Mouse (Mus musculus) cortical plate, adult 2 months (tissue): ENCODE results near the gene Riok1. TPM values are rescaled to one million over a fixed set of nuclear protein-coding genes. Genes with fewer than 3 reads are reported as not detected.

Experiments
- H3K27ac ChIP-seq: fragments of 200-500 bp; 2 replicates; pipeline ENCODE4 v1.5.1; 2012; ENCODE audit warnings: low read length, control low read depth, inconsistent platforms; ENCODE audit not compliant: insufficient read depth
- H3K4me1 ChIP-seq: fragments of 200-500 bp; 2 replicates; pipeline ENCODE4 v1.6.1; 2011; ENCODE audit warnings: low read length; ENCODE audit not compliant: control insufficient read depth, insufficient read depth
- H3K4me3 ChIP-seq: fragments of 200-500 bp; 2 replicates; pipeline ENCODE4 v1.5.1; 2011; ENCODE audit warnings: mild to moderate bottlenecking, low read length, control low read depth; ENCODE audit not compliant: insufficient read depth
- CTCF ChIP-seq: fragments of 200-500 bp; IDR thresholded peaks from 2 replicates; pipeline ENCODE4 v1.5.1; 2011; ENCODE audit warnings: mild to moderate bottlenecking, control low read depth, low read length; ENCODE audit not compliant: insufficient read depth; ENCODE audit errors: extremely low read depth
- POLR2A ChIP-seq: fragments of 200-500 bp; IDR thresholded peaks from 2 replicates; pipeline ENCODE4 v1.6.1; 2011; ENCODE audit warnings: mild to moderate bottlenecking, low read length, control low read depth; ENCODE audit not compliant: insufficient read depth; ENCODE audit errors: extremely low read depth
- polyA plus RNA-seq: library from polyadenylated mRNA; depleted of rRNA; stranded (reverse); fragments of >200 nt; gene quantifications from 2 replicates; pipeline ENCODE4 v1.2.3, GENCODE M21; 2012

Riok1 gene
- polyA plus RNA-seq, 1 experiment = 26.3 TPM

DNA sequence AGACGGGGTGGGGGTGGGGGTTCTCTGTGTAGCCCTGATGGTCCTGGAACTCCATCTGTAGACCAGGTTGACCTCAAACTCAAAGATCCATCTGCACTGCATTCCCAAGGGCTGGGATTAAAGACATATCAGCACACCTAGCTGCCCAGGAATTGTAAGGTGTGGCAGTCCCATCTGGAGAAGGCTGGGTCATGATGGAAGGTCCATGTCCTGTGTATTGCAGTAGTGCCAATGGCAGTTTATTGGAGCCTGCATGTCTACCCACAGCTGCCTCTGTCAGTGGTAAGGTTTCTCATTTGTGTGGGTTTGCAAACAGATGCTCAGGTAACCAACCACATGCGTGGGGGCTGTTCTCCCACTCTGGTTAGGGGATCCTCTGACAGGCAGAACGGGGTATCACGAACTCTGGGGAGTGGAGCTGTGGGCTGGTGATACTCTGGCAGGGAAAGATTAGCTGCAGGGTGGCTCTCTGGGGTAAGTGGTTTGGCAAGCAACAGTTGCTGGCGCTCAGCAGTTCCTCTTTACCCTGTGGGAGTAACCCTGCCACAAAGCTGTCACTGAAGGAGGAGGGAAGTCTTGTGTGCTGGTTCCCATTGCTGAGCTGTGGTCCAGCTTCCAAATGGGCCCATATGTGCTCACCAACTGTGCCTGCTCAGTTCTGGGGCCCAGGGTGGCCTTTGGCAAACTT is 26.9 kb upstream of the Riok1 start:
- TF ChIP-seq POLR2A = no peak
- no peak for TF ChIP-seq CTCF
- H3K27ac ChIP-seq = no peak overlapping the region
- no peak overlapping the region for H3K4me3 ChIP-seq

DNA sequence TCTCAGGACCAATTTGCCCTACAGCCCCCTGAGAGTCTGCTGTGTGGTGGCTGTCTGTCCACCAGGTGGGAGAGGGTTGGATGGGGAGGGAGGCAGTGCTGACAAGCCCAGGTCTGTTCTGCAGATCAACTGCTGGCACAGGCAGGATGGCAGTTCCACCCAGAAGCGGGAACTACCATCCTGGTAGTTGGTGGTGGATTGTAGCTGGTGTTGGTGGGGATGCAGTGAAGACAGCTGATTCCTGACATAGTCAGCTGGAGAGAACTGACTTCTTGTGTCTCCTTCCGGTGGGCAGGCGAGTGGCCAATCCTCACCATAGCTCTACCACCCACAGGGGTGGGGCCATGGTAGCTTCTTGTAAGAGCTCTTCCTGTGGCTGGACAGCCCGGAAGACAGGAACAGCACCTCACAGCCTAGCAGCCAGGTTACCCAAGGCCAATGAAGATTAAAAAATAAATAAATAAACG is 26.3 kb upstream of the Riok1 start:
- no peak overlapping the region for H3K4me3 ChIP-seq
- TF ChIP-seq CTCF (no peak), POLR2A (no peak)
- no peaks in the 10 kb centered on the region for H3K4me1 ChIP-seq
- H3K27ac ChIP-seq = no peak overlapping the region

More for the DNA sequence above, 26.9 kb upstream of the Riok1 start:
- H3K4me1 ChIP-seq = no peaks in the 10 kb centered on the region

DNA sequence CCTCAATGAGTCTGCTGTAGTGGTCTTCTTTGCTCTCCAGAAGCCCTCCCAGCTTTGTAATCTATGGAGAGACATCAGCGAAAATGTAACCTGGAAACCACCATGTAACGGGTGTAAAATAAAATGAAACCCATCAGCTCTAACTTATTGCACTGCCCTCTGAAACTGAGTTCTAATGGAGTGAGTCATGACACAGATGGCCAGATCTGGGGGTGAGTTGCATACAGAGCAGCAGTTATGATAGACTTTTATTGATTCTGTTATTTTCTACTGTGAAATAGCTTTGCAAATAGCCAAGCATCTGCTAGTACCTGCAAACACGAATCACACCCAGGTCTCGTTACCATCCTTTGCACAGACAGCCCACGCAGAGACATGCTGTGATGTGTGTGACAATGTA is 24.4 kb upstream of the Riok1 start:
- no peaks in the 10 kb centered on the region for H3K4me1 ChIP-seq
- no peak for TF ChIP-seq CTCF
- no peak for TF ChIP-seq POLR2A
- no peak overlapping the region for H3K4me3 ChIP-seq
- no peak overlapping the region for H3K27ac ChIP-seq

DNA sequence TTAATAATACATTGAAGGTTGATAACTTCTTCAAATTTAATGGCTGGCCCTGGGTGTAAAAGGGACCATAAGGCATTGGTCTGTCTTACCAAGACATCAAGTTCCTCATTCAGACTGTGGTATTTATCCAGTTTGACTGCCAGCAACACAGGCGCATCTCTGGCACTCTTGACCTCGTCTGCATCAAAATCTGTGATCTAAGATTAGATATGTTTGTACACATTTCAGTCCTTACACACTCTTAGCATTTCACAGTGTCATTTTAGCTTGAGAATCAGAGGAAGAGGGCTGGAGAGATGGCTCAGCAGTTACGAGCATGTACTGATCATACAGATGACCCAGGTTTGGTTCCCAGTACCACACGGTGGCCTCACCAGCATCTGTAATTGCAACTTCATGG is 21.2 kb upstream of the Riok1 start:
- no peaks in the 10 kb centered on the region for H3K4me1 ChIP-seq
- TF ChIP-seq POLR2A (no peak), CTCF (no peak)
- H3K4me3 ChIP-seq = no peak overlapping the region
- H3K27ac ChIP-seq = no peak overlapping the region

DNA sequence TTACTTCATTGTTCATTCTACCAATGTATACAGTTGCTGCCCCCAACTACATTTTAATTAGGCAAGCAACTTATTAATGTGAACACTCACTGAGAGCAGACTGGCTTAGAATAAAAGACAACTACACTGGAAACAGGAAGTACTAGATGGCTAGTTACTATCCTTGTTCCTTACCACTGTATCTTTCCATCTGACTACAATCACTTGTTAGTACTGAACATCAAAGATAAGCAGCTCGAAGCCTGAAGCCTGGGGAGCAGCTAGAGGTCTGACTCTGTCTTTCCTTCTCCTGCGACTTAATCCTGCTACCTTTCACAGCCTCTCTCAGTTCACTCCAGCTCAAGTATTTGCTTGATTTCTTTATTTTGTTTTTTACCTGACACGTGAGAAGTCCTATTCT is 18.0 kb upstream of the Riok1 start:
- Histone ChIP-seq H3K4me3 (no peak overlapping the region), H3K27ac (no peak overlapping the region), H3K4me1 (no peaks in the 10 kb centered on the region)
- TF ChIP-seq POLR2A (no peak), CTCF (no peak)

DNA sequence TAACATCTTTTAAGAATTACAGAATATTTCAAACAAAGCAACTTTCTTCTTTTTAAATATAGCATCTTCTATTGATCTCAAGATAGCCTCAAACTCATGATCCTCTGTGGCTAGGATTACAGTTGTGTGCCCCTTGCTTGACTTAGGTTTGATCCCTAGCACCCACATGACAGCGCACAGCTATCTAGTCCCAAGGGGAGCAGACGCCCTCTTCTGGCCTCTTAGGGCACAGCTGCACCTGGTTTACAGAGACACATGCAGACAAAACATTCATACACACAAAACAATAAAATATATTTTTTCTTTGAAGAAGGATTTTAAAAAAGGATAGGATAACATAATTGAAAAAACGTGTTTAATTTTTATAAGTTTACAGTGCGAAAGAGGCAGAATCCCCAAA is 10.9 kb upstream of the Riok1 start:
- Histone ChIP-seq H3K4me3 (no peak overlapping the region), H3K27ac (no peak overlapping the region), H3K4me1 (no peaks in the 10 kb centered on the region)
- TF ChIP-seq POLR2A (no peak), CTCF (0 out of 2 replicates have a peak, but pooled peaks have one; percentile 2)

DNA sequence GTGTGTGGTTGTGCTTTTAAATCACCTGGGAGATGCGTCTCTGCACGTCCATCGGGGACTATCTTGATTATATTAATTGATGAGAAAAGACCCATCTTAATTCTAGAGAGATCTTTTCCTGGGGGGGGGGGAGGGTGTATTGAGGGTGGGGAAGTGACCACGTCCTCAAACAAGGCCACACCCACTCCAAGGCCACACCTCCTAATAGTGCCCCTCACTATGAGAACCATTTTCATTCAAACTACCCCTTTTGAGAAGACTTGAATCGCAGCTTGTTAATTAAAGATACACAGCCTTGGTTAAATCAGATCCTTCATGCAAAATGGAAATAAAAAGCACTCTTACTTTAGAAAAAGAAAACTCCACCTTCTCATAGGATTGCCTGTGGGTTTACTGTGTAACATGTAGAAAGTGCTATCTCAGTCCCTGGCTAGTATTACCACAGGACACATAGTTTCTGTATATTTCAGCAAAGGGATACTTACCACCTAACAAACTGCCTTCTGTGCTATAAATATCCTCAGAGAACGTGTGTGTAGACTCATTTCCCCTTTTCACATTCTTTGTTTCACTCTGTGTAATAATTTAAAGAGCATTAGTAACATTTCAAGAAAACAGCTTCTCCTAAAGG is 9.1 kb upstream of the Riok1 start:
- TF ChIP-seq POLR2A (no peak), CTCF (no peak)

DNA sequence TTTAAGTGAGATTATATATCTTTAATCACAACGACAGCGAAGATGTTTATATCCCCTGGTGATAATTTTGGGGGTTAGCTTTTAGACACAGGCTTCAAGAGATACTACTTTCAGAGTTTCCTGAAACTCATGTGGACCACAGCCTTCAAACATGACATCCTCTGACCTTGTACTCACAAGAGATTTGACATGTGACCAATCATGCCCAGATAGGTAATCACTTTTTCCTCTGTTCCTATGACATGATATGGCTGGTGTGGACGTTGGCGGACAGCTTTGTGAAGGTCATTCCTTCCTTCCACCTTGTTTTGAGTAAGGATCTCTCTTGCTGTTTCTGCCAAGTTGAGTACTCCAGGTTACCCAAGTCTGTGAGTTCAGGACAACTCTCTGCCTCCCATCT is 8.4 kb upstream of the Riok1 start:
- Histone ChIP-seq H3K27ac (no peak overlapping the region), H3K4me1 (no peaks in the 10 kb centered on the region), H3K4me3 (no peak overlapping the region)
- TF ChIP-seq CTCF = no peak
- no peak for TF ChIP-seq POLR2A

More for the DNA sequence above, 9.1 kb upstream of the Riok1 start:
- Histone ChIP-seq H3K4me1 (no peaks in the 10 kb centered on the region), H3K4me3 (no peak overlapping the region), H3K27ac (no peak overlapping the region)

DNA sequence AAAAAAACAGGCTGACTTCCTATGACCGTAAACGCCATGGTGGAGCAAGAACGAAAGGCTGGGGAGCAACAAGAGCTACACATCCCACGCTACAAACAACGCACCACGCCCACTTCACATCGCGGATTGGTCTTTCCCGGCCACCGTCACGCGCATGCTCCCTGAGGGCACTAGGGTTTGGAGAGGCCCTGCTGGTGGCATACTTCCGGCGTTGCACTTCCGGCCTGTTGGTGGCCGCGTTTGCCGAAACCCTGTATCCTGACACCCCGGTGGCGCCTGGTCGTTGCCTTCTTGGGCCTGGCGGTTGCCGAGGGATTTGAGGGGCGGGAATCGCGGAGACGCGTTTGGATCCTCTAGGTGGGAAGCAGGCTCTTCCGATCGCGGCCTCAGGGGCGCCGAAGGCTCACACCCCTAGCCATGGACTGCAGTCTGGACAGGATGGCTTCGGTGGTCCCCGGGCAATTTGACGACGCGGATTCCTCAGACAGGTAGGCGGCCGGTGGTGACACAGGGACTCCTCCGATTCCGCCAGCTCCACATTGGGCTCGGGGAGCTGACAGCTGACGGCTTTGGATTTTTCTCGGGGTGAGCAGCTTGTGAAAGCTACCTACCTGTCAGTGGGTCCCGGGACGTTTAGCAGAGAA is 371 bp downstream of the Riok1 start, which contains the start of gene Cage1:
Gene Cage1, minus strand, starts transcription at position 26 of the 644 bp plus-strand sequence.
- no peak within 1 kb of the TSS for H3K27ac ChIP-seq
- peaks cover 4% of the 10 kb centered on the region; the same call in 1 of the 2 replicates for H3K4me1 ChIP-seq
- H3K4me3 ChIP-seq = peak within 1 kb of the TSS; percentile 40
- TF ChIP-seq CTCF = no peak
- peak; percentile 65; the same call in 1 of the 2 replicates for TF ChIP-seq POLR2A

DNA sequence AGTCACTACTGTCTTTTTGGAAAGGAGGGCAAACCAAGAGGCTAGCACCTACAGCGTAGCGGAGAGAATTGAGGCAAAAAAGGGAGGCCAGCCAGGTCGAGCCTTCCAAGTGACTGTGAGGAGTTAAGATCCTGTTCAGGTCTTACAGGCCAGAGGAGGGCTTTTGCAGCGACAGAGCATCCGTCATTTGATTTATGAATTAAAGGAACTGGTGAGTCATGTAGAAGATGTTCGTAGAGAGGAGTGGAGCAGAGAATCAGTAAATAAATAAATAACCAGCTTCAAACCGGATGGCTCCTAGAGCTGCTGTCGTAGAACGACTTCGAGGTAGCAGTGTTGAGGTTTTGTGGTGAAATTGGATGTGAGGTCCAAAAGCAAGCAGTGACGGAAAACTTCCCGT is 1.0 kb downstream of the Riok1 start:
- Histone ChIP-seq H3K27ac (no peak overlapping the region), H3K4me3 (peak overlapping the region; percentile 40), H3K4me1 (peaks cover 4% of the 10 kb centered on the region; the same call in 1 of the 2 replicates)
- TF ChIP-seq CTCF = no peak

DNA sequence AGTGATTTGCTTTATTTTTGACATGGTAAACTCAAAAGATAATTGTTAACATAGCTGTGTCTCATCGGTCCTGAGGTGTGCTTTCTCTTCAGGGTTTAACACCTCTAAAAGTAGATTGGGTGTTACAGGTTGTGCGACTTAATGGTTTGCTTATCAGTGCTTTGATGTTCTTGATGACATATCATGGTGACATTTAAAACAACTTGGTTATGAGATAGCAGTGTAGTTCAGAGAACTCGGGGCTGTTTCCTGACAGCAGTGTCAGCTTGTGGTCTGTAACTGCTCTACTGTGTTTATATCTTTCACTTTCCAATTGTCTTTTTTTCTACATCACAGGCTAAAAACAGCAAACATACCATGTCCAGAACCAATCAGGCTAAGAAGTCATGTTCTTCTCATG is 13.1 kb downstream of the Riok1 start:
- TF ChIP-seq POLR2A (no peak), CTCF (no peak)
- no peak overlapping the region for H3K4me3 ChIP-seq

More for the DNA sequence above, 13.1 kb downstream of the Riok1 start:
- H3K27ac ChIP-seq = no peak overlapping the region
- H3K4me1 ChIP-seq = no peaks in the 10 kb centered on the region
